Mouse (Mus musculus): ENCODE data around the gene Ccdc142. TPM values are rescaled to one million over a fixed set of nuclear protein-coding genes. Genes with fewer than 3 reads are reported as not detected.

Ccdc142 gene
- polyA plus RNA-seq, 1 experiment from 2014 or later, result 1.5 TPM

DNA sequence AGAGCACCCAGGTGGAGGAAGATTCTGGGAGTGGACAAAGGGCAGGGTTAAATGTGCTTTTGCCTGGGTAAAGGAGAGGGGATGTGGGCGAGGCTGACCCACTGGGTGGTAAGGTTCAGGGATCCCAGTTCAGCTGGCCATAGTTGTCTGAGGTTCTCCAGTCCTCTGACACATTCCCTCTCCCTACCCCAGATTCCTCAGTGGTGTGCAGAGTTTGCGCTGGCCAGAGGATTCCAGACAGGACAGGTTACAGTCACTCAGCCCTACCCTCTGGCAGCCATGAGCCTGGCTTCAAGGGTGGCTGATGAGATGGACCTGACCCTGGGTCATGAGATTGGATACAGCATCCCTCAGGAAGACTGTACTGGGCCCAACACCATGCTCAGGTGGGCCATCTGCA lies 42.7 kb upstream of the Ccdc142 start:
- H3K9ac ChIP-seq (replicated peaks; ENCODE audit: low read depth), result no peak overlapping the region
- WGBS, result 88% methylated on average over 2 of the region's 2 CpGs
- no peak overlapping the region for H3K27ac ChIP-seq (ENCODE audit: low read length)

DNA sequence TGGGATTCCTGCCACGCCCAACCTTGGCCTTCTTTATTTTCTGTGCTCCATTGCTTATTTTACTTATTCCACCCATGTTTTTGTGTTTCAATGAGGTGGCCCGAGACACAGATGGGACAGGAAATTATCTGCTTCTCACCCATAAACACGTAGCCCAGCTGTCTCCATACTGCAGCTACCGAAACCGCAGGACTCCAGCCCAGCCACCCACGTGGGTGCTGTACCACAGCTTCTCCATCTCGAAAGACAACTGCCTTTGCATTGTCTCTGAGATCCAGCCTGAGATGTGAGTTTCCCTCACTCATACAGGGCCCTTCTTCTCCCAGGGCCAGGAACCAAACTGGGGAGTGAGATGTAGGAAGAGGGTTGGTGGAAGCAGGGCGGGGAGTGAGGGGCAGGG lies 35.4 kb upstream of the Ccdc142 start:
- TF ChIP-seq EP300 (IDR thresholded peaks at IDR 0.05) (no peak), CTCF (IDR thresholded peaks at IDR 0.05) (no peak)
- H3K27ac ChIP-seq (ENCODE audit: low read length), result no peak overlapping the region
- ATAC-seq (no peak), DNase-seq (ENCODE audit: low spot score) (no peak)
- WGBS, result 30% methylated on average over 8 of the region's 8 CpGs
- no peak overlapping the region; the same call in 1 of the 2 replicates for H3K4me3 ChIP-seq (ENCODE audit: low read depth, low read length)
- no peaks in the 10 kb centered on the region for H3K9me3 ChIP-seq (ENCODE audit: low read length)
- H3K36me3 ChIP-seq (ENCODE audit: insufficient read depth, low read length), result no peaks in the 10 kb centered on the region
- H3K4me1 ChIP-seq (ENCODE audit: insufficient read depth, low read depth, low read length), result peaks cover 3% of the 10 kb centered on the region; the same call in 1 of the 2 replicates
- H3K9ac ChIP-seq (replicated peaks; ENCODE audit: low read depth), result no peak overlapping the region
- H3K27me3 ChIP-seq (replicated peaks; ENCODE audit: insufficient read depth, low read length), result peaks cover 76% of the 10 kb centered on the region
- no peak overlapping the region for H3K4me2 ChIP-seq (replicated peaks; ENCODE audit: low read depth, low read length)

More for the DNA sequence above, 42.7 kb upstream of the Ccdc142 start:
- Histone ChIP-seq H3K27me3 (replicated peaks; ENCODE audit: insufficient read depth, low read length) (peaks cover 13% of the 10 kb centered on the region; the same call in 1 of the 2 replicates), H3K36me3 (ENCODE audit: insufficient read depth, low read length) (0 out of 2 replicates have a peak, but pooled peaks cover 8% of the 10 kb centered on the region), H3K4me3 (ENCODE audit: low read depth, low read length) (no peak overlapping the region), H3K4me2 (replicated peaks; ENCODE audit: low read depth, low read length) (no peak overlapping the region), H3K4me1 (ENCODE audit: insufficient read depth, low read depth, low read length) (peaks cover 7% of the 10 kb centered on the region; the same call in 1 of the 2 replicates), H3K9me3 (ENCODE audit: low read length) (no peaks in the 10 kb centered on the region)
- ATAC-seq (no peak), DNase-seq (ENCODE audit: low spot score) (no peak)
- TF ChIP-seq EP300 (IDR thresholded peaks at IDR 0.05), result no peak
- TF ChIP-seq CTCF (IDR thresholded peaks at IDR 0.05), result no peak

DNA sequence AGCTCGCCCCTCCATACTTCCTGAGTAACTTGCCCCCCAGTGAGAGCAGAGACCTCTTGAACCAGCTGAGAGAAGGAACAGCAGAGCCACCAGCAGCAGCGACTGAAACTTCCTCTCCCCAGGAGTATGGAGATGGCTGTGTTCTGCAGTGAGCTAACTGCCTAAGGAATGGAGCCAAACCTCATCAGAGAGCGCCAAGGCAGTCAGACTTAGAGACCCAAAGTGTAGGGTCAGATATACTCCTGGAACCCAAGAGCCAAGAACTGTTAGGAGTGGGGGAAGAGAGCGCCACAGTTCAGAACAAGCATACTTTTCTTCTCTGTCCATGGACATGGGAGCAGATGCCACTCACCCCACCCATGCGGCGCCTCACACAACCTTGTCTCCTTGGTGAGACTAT lies 35.0 kb upstream of the Ccdc142 start:
- H3K36me3 ChIP-seq (ENCODE audit: insufficient read depth, low read length), result no peaks in the 10 kb centered on the region
- H3K4me2 ChIP-seq (replicated peaks; ENCODE audit: low read depth, low read length), result no peak overlapping the region
- no peak overlapping the region; the same call in 1 of the 2 replicates for H3K4me3 ChIP-seq (ENCODE audit: low read depth, low read length)
- no peak overlapping the region for H3K27ac ChIP-seq (ENCODE audit: low read length)
- no peak for ATAC-seq
- no peak for TF ChIP-seq CTCF (IDR thresholded peaks at IDR 0.05)
- TF ChIP-seq EP300 (IDR thresholded peaks at IDR 0.05), result no peak
- 25% methylated on average over 6 of the region's 6 CpGs for WGBS
- H3K4me1 ChIP-seq (ENCODE audit: insufficient read depth, low read depth, low read length), result peaks cover 3% of the 10 kb centered on the region; the same call in 1 of the 2 replicates
- no peaks in the 10 kb centered on the region for H3K9me3 ChIP-seq (ENCODE audit: low read length)
- peaks cover 80% of the 10 kb centered on the region for H3K27me3 ChIP-seq (replicated peaks; ENCODE audit: insufficient read depth, low read length)
- no peak overlapping the region for H3K9ac ChIP-seq (replicated peaks; ENCODE audit: low read depth)
- no peak for DNase-seq (ENCODE audit: low spot score)

DNA sequence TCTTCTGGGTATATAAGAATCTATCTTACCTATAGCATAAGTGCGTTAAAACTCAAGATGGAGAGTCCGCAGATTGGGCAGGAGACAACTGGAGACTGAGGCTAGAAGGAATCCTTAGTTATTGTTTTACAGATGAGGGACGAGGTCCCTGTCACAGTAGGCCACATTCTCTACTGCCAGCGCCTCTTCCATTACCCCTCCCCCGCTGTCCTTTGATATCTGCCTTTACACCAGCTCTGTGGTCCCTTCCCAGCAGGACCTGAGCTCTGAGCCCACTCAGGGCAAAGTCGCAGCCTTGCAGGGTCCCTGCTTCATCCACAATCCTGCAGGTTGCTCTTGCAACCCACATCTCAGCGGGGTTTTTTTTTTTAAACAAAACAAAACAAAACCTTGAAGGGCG lies 33.2 kb upstream of the Ccdc142 start:
- Histone ChIP-seq H3K9me3 (ENCODE audit: low read length) (no peaks in the 10 kb centered on the region), H3K27ac (ENCODE audit: low read length) (no peak overlapping the region), H3K36me3 (ENCODE audit: insufficient read depth, low read length) (no peaks in the 10 kb centered on the region), H3K4me2 (replicated peaks; ENCODE audit: low read depth, low read length) (peak overlapping the region; percentile 55; the same call in 1 of the 2 replicates), H3K27me3 (replicated peaks; ENCODE audit: insufficient read depth, low read length) (peaks cover 81% of the 10 kb centered on the region), H3K4me1 (ENCODE audit: insufficient read depth, low read depth, low read length) (peaks cover 3% of the 10 kb centered on the region; the same call in 1 of the 2 replicates), H3K9ac (replicated peaks; ENCODE audit: low read depth) (no peak overlapping the region), H3K4me3 (ENCODE audit: low read depth, low read length) (peak overlapping the region; percentile 31; the same call in 1 of the 2 replicates)
- no peak for ATAC-seq
- TF ChIP-seq EP300 (IDR thresholded peaks at IDR 0.05) (no peak), CTCF (IDR thresholded peaks at IDR 0.05) (no peak)
- DNase-seq (ENCODE audit: low spot score), result no peak
- 7% methylated on average over 8 of the region's 8 CpGs for WGBS

GRCm38 (mm10) chr6:83068706-83069487 lies 32.5 kb upstream of the Ccdc142 start:
- H3K4me3 ChIP-seq (ENCODE audit: low read depth, low read length), result peak overlapping the region; percentile 31; the same call in 1 of the 2 replicates
- no peak overlapping the region for H3K9ac ChIP-seq (replicated peaks; ENCODE audit: low read depth)
- ATAC-seq (peak; percentile 41; the same call in 1 of the 2 replicates), DNase-seq (ENCODE audit: low spot score) (peak; percentile 26)
- H3K4me1 ChIP-seq (ENCODE audit: insufficient read depth, low read depth, low read length), result peaks cover 3% of the 10 kb centered on the region; the same call in 1 of the 2 replicates
- TF ChIP-seq EP300 (IDR thresholded peaks at IDR 0.05), result no peak
- TF ChIP-seq CTCF (IDR thresholded peaks at IDR 0.05), result no peak
- H3K36me3 ChIP-seq (ENCODE audit: insufficient read depth, low read length), result no peaks in the 10 kb centered on the region
- peak overlapping the region; percentile 55 for H3K4me2 ChIP-seq (replicated peaks; ENCODE audit: low read depth, low read length)
- H3K27ac ChIP-seq (ENCODE audit: low read length), result no peak overlapping the region
- peaks cover 80% of the 10 kb centered on the region for H3K27me3 ChIP-seq (replicated peaks; ENCODE audit: insufficient read depth, low read length)
- H3K9me3 ChIP-seq (ENCODE audit: low read length), result no peaks in the 10 kb centered on the region
- 1% methylated on average over 80 of the region's 81 CpGs for WGBS

DNA sequence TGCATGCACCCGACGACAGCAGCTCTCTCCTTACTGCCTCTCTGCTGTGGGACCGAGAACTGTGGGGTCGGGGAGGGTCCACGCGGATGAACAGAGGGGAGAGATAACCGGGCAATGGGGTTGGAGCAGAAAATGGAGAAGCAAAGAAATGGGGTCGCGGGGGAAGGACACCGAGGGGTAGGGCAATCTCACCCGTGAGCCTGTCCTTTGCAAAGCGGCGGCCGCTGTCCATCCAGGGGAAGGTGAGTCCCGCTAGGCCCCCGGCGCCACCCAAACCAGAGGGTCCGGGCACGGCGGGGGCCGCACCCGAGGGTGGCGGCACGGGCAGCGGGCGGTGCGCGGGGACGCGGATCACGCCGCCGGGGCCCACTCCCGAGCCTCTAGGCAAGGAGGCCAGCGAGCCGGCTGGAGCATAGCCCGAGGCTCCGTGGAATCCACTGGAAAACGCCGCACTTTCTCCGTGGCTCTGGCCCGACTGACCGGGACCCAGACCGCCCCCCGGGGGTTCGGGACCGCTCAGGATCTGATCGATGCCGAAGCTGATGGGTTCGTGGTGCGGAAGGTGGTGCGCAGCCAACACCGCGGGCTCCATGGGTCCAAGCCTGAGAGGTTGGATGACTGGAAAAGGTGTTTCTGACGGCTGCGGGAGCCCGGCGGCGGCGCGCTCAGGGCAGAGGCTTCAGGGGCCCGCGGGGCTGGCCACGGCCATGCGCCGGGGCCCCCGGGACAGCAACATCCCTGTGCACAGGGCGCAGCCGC lies 31.7 kb upstream of the Ccdc142 start:
- no peak overlapping the region for H3K9ac ChIP-seq (replicated peaks; ENCODE audit: low read depth)
- H3K4me1 ChIP-seq (ENCODE audit: insufficient read depth, low read depth, low read length), result peaks cover 3% of the 10 kb centered on the region; the same call in 1 of the 2 replicates
- H3K36me3 ChIP-seq (ENCODE audit: insufficient read depth, low read length), result no peaks in the 10 kb centered on the region
- ATAC-seq (0 out of 2 replicates have a peak, but pooled peaks have one; percentile 22), DNase-seq (ENCODE audit: low spot score) (no peak)
- H3K4me2 ChIP-seq (replicated peaks; ENCODE audit: low read depth, low read length), result no peak overlapping the region
- peaks cover 72% of the 10 kb centered on the region for H3K27me3 ChIP-seq (replicated peaks; ENCODE audit: insufficient read depth, low read length)
- 2% methylated on average over 48 of the region's 69 CpGs for WGBS
- TF ChIP-seq CTCF (IDR thresholded peaks at IDR 0.05) (no peak), EP300 (IDR thresholded peaks at IDR 0.05) (no peak)
- H3K9me3 ChIP-seq (ENCODE audit: low read length), result no peaks in the 10 kb centered on the region
- H3K27ac ChIP-seq (ENCODE audit: low read length), result no peak overlapping the region
- H3K4me3 ChIP-seq (ENCODE audit: low read depth, low read length), result peak overlapping the region; percentile 8; the same call in 1 of the 2 replicates
